In the genomic region with DNA sequence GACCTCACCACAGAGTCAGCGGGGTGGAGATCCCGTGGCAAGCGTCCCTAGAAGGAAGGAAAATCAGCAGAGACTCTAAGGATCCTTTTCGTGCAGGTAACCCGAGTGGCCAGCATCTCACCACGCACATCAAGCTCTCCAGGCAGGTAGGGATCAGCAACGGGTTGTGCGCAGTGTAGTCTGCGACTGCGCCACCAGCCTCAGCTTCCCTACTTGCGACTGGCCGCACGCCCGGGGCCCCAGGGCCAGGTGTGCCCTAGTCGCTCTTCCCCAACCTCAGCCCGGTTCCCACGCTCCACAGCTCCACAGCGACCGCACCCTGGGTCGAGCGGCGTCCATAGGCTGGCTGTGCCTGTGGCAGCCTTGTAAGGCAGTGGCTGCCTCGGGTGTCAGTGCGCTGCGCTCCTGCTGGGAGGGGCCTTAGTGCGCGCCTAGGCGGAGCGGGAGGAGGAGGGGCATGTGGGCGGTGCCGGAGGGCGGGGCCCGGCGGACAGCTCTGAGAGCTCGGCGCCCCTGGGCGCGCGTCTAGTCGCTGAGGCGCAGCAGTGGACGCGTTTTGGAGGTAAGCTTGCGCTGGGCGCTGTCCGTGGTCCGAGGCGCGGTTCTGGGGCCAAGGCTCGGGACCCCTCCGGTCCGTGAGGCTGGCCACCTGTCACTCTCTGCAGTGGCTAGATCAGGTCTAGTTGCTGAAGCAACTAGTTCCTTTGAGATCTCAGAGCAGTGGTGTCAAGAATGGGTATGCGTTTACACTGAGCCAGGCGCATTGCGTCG, we compare ENCODE assay signal across 8 mouse cellular contexts. TPM values are rescaled to one million over a fixed set of nuclear protein-coding genes. Genes with fewer than 3 reads are reported as not detected.
DNase-seq lines count a peak whose midpoint lies in the region; ATAC-seq and TF ChIP-seq lines count a peak whose summit lies in the region.

Gene Tppp, plus strand, starts transcription at position 460 of the 771 bp plus-strand sequence.

- peak; percentile 95 for ATAC-seq in embryonic facial prominence, embryonic 11.5 days (replicated peaks; ENCODE audit: insufficient number of reproducible peaks, low FRiP score, low TSS enrichment, low read depth)
- ATAC-seq in granulocyte monocyte progenitor cell, adult 5-6 weeks (replicated peaks; ENCODE audit: poor library complexity, severe bottlenecking) = peak; percentile 96
- peak; percentile 96 for ATAC-seq in intestine, postnatal 0 days

- H3K4me1 ChIP-seq in embryonic facial prominence, embryonic 11.5 days (ENCODE audit: control insufficient read depth, insufficient read depth, low read length) = no peaks in the 10 kb centered on the region
- H3K4me1 ChIP-seq in intestine, postnatal 0 days (replicated peaks; ENCODE audit: control insufficient read depth, insufficient read depth, low read length) = peaks cover 10% of the 10 kb centered on the region; the same call in 1 of the 2 replicates
- H3K4me1 ChIP-seq in midbrain, embryonic 10.5 days = peaks cover 23% of the 10 kb centered on the region

- peak within 1 kb of the TSS; percentile 53 for H3K9ac ChIP-seq in embryonic facial prominence, embryonic 11.5 days (replicated peaks; ENCODE audit: low read length)
- peak within 1 kb of the TSS; percentile 28 for H3K9ac ChIP-seq in intestine, postnatal 0 days (ENCODE audit: low read depth, low read length)

- WGBS in embryonic facial prominence, embryonic 11.5 days = under 1% methylated on average over 56 of the region's 56 CpGs
- WGBS in intestine, postnatal 0 days = under 1% methylated on average over 56 of the region's 56 CpGs
- WGBS in midbrain, embryonic 10.5 days = under 1% methylated on average over 56 of the region's 56 CpGs

- peak within 1 kb of the TSS; percentile 38 for H3K4me3 ChIP-seq in embryonic facial prominence, embryonic 11.5 days (ENCODE audit: low read depth, low read length)
- H3K4me3 ChIP-seq in intestine, postnatal 0 days (ENCODE audit: low read depth, low read length) = peak within 1 kb of the TSS; percentile 64
- H3K4me3 ChIP-seq in midbrain, embryonic 10.5 days = peak within 1 kb of the TSS; percentile 68

- no peaks in the 10 kb centered on the region for H3K9me3 ChIP-seq in embryonic facial prominence, embryonic 11.5 days (replicated peaks; ENCODE audit: control insufficient read depth, low read length)
- H3K9me3 ChIP-seq in intestine, postnatal 0 days (ENCODE audit: control insufficient read depth) = no peaks in the 10 kb centered on the region
- no peaks in the 10 kb centered on the region for H3K9me3 ChIP-seq in midbrain, embryonic 10.5 days (replicated peaks)

- H3K36me3 ChIP-seq in embryonic facial prominence, embryonic 11.5 days (replicated peaks; ENCODE audit: control insufficient read depth, insufficient read depth, low read depth, low read length) = no peaks in the 10 kb centered on the region
- H3K36me3 ChIP-seq in intestine, postnatal 0 days (ENCODE audit: control insufficient read depth, insufficient read depth) = no peaks in the 10 kb centered on the region
- H3K36me3 ChIP-seq in midbrain, embryonic 10.5 days = no peaks in the 10 kb centered on the region

- peaks cover 13% of the 10 kb centered on the region; the same call in 1 of the 2 replicates for H3K27me3 ChIP-seq in embryonic facial prominence, embryonic 11.5 days (ENCODE audit: control insufficient read depth, insufficient read depth, low read length)
- H3K27me3 ChIP-seq in intestine, postnatal 0 days (replicated peaks; ENCODE audit: control insufficient read depth, insufficient read depth, low read length) = peaks cover 10% of the 10 kb centered on the region; the same call in 1 of the 2 replicates
- H3K27me3 ChIP-seq in midbrain, embryonic 10.5 days (ENCODE audit: low read depth, poor library complexity, severe bottlenecking) = peaks cover 51% of the 10 kb centered on the region

- peak within 1 kb of the TSS; percentile 97 for H3K4me2 ChIP-seq in embryonic facial prominence, embryonic 11.5 days (ENCODE audit: low read depth, low read length)
- H3K4me2 ChIP-seq in intestine, postnatal 0 days (replicated peaks; ENCODE audit: low read depth) = peak within 1 kb of the TSS; percentile 98

- intact Hi-C loops in left cerebral cortex, postnatal 36 days (cut with DNase I) = no loop called here

- no peak within 1 kb of the TSS for H3K27ac ChIP-seq in embryonic facial prominence, embryonic 11.5 days (replicated peaks; ENCODE audit: low read depth, low read length)
- peak within 1 kb of the TSS; percentile 41; the same call in 1 of the 2 replicates for H3K27ac ChIP-seq in intestine, postnatal 0 days (ENCODE audit: low read depth, low read length)
- peak within 1 kb of the TSS; percentile 70 for H3K27ac ChIP-seq in midbrain, embryonic 10.5 days (replicated peaks)

- TF ChIP-seq CTCF in intestine, postnatal 0 days (IDR thresholded peaks at IDR 0.05; ENCODE audit: low read depth) = peak; percentile 24; the same call in 1 of the 2 replicates

- DNase-seq in adrenal gland, postnatal 25 days = peak; percentile 96
- DNase-seq in embryonic facial prominence, embryonic 11.5 days (ENCODE audit: low spot score) = peak; percentile 91
- peak; percentile 93 to 96 for DNase-seq in left cerebral cortex, postnatal 36 days (ENCODE audit: low spot score in 2 of 2)
- peak; percentile 83 for DNase-seq in midbrain, embryonic 10.5 days (ENCODE audit: low spot score)
- DNase-seq in right cerebral cortex, postnatal 36 days (ENCODE audit: low spot score in 2 of 2) = peak; percentile 93 to 95
- DNase-seq in urinary bladder, postnatal 4 days (ENCODE audit: low spot score in 2 of 2) = peak; percentile 90 to 94

RNA-seq across cellular contexts. Expression of gene Tppp, which starts in this region (rescaled TPM):
- total RNA-seq in adrenal gland, postnatal 25 days (2021) = 4.3 and 6.9 TPM in 2 replicates
- polyA plus RNA-seq in embryonic facial prominence, embryonic 11.5 days (2014; fragmentation: Nextera tagmentation; extraction: Ambion mirVana) = 1.7 and 1.8 TPM in 2 replicates
- not detected in 2 replicates for total RNA-seq in granulocyte monocyte progenitor cell, adult 5-6 weeks (2014; fragmentation: Nextera tagmentation)
- 0.09 TPM in 1 of 2 replicates, not detected in the other for total RNA-seq in granulocyte monocyte progenitor cell, adult 5-6 weeks (2017)
- polyA plus RNA-seq in intestine, postnatal 0 days (2015; fragmentation: Nextera tagmentation; extraction: Ambion mirVana) = 3.2 and 3.4 TPM in 2 replicates
- total RNA-seq in left cerebral cortex, postnatal 36 days (2021) = 100 to 1,000 TPM; 340 to 404 TPM
- polyA plus RNA-seq in midbrain, embryonic 10.5 days (2016; fragmentation: Nextera tagmentation; extraction: Ambion mirVana) = 1.00 and 1.9 TPM in 2 replicates

Comparison
In these comparisons a context has a peak if more than half of its experiments do, and no peak if none do; other contexts are left out.
1. RNA of gene Tppp (total RNA-seq): 340 to 404 TPM in left cerebral cortex, postnatal 36 days; 4.3 to 6.9 TPM in adrenal gland, postnatal 25 days and 0.09 TPM in granulocyte monocyte progenitor cell, adult 5-6 weeks; every median in the first group is over 10 times any median in the second.
2. Peak in ATAC-seq in granulocyte monocyte progenitor cell, adult 5-6 weeks; RNA of the gene not detected or under 1 TPM.
3. Peak in every context shown above with its lines, with median percentiles within 50 percentile points of each other: DNase-seq, ATAC-seq and H3K4me3 ChIP-seq.